Mouse (Mus musculus): ENCODE data around the gene Hlcs.

DNA sequence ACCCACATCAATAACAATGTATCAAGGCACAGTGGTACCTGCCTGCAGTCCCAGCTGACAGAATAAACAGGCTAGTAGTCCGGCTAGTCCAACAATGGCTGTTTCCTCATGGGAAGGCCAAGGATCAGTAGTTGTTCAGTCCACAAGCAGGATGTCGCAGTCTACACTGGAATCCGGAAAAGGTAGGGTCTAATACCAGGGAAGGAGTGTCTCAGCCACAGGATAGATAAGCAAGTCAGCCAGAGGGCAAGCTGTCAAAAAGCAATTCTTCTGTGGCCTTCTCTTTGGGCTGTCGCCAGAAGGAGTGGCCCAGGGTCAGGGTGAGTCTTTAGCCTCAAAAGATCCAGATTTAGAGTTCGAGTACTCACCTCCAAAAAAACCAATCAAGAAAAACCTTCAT, 4.4 kb upstream of the Hlcs start:
- TF ChIP-seq CTCF (IDR thresholded peaks at IDR 0.05), result no peak
- peak; percentile 62; the same call in 1 of the 2 replicates for TF ChIP-seq POLR2A (IDR thresholded peaks at IDR 0.05; ENCODE audit: insufficient read depth, low read depth, low read length)
- TF ChIP-seq EP300 (IDR thresholded peaks at IDR 0.05; ENCODE audit: insufficient read depth, low read depth, low read length), result peak; percentile 78; the same call in 1 of the 2 replicates

Measured in heart, adult 2 months (tissue).